Mouse (Mus musculus) erythroblast, embryonic 14.5 days (primary cell): Measurements from ENCODE around the gene Zfp931. TPM values are rescaled to one million over a fixed set of nuclear protein-coding genes. Genes with fewer than 3 reads are reported as not detected.
"Not testable (repeated sequence)": the region's sequence is repeated elsewhere in the genome, so short reads cannot be mapped to it uniquely, and the experiment has no call there.

Experiments
- H3K27me3 ChIP-seq: 2 replicates; pipeline ENCODE4 v1.6.1; 2012; ENCODE audit warnings: inconsistent platforms; ENCODE audit not compliant: control insufficient read depth
- H3K36me3 ChIP-seq: 2 replicates; pipeline ENCODE4 v1.6.1; 2012; ENCODE audit warnings: mild to moderate bottlenecking, inconsistent platforms; ENCODE audit not compliant: control insufficient read depth
- H3K4me1 ChIP-seq: 2 replicates; pipeline ENCODE4 v1.6.1; 2012; ENCODE audit warnings: inconsistent platforms; ENCODE audit not compliant: control insufficient read depth
- H3K4me3 ChIP-seq: replicated peaks from 2 replicates; pipeline ENCODE3; 2012; ENCODE audit warnings: moderate library complexity, mild to moderate bottlenecking, inconsistent platforms
- H3K9me3 ChIP-seq: 2 replicates; pipeline ENCODE4 v1.6.1; 2012; ENCODE audit warnings: low read length, inconsistent platforms, mixed read lengths; ENCODE audit not compliant: control insufficient read depth
- GATA1 ChIP-seq: IDR thresholded peaks from 2 replicates; pipeline ENCODE4 v1.6.1; 2012; ENCODE audit warnings: low read length, inconsistent platforms, mixed read lengths
- TAL1 ChIP-seq: IDR thresholded peaks from 3 replicates; pipeline ENCODE4 v1.6.1; 2012; ENCODE audit warnings: low read length, inconsistent platforms, mixed read lengths
- polyA plus RNA-seq: library from polyadenylated mRNA; stranded (reverse); fragments of >175 nt; gene quantifications from 2 replicates; pipeline ENCODE4 v1.2.3, GENCODE M21; 2012

The Zfp931 gene
- 0.05 TPM in 1 of 2 replicates, not detected in the other for polyA plus RNA-seq

DNA sequence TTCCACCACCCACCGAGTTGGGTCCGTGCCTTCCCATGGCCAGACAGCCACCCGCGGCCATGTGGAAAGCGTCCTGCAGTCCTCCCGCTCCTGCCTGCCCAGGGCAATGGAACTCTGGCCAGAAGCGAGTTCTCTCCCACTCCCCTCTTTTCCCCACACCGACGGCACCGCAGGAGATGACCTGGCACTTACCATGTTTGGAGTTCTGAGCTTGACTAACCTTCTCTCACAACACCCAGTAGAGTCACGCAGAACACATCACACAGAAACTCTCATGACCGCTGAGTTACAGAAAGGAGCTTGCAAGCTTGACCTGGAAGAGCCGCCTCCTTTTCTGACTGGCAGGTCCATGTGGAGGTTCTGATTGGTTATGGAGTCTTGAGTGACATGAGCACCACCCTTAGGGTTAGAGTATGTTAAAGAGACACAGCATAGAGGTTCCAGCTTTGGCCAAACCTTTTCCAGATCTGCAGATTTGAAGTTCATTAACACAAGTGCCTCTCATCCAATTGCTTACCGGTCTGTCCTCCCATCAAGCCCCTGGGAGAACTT lies at the start of gene Zfp931:
Gene Zfp931 (minus strand): TSS at position 311 of the 552 bp plus-strand sequence.
- not testable (repeated sequence) for H3K9me3 ChIP-seq, H3K36me3 ChIP-seq, H3K27me3 ChIP-seq, H3K4me3 ChIP-seq, H3K4me1 ChIP-seq

GRCm38 (mm10) chr2:178126041-178126820 lies 48.0 kb upstream of the Zfp931 start:
- Histone ChIP-seq H3K36me3 (no peaks in the 10 kb centered on the region), H3K9me3 (no peaks in the 10 kb centered on the region), H3K4me3 (no peak overlapping the region), H3K27me3 (no peaks in the 10 kb centered on the region), H3K4me1 (no peaks in the 10 kb centered on the region)
- no peak for TF ChIP-seq GATA1
- TF ChIP-seq TAL1: no peak

GRCm38 (mm10) chr2:178125427-178125826 lies 47.2 kb upstream of the Zfp931 start:
- H3K9me3 ChIP-seq: no peaks in the 10 kb centered on the region
- TF ChIP-seq TAL1 (no peak), GATA1 (no peak)
- H3K4me3 ChIP-seq: no peak overlapping the region
- no peaks in the 10 kb centered on the region for H3K36me3 ChIP-seq
- H3K27me3 ChIP-seq: no peaks in the 10 kb centered on the region; the same call in 1 of the 2 replicates
- H3K4me1 ChIP-seq: no peaks in the 10 kb centered on the region

DNA sequence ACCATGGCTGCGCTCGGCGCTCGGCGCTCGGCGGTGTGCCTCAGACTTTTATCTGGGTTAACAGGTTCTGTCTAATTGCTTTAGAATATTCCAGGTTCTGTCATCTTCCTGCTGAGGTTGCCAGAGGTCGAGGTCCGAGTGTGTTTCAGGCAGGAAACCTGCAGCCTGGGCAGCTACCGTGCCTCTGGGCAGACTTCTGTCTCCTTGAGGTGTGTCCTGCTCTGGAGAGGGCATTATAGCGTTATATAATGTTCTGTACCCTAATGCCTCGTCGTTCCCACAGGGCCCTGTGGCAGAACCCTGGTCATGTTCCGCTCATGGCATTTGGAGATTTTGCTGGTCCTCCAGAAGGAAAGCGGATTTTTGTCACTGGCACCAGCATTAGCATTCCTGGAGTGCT lies 45.2 kb upstream of the Zfp931 start:
- peaks cover 18% of the 10 kb centered on the region for H3K27me3 ChIP-seq
- TF ChIP-seq GATA1: no peak
- TF ChIP-seq TAL1: no peak
- H3K9me3 ChIP-seq: no peaks in the 10 kb centered on the region
- H3K4me3 ChIP-seq: no peak overlapping the region
- H3K36me3 ChIP-seq: no peaks in the 10 kb centered on the region
- no peaks in the 10 kb centered on the region for H3K4me1 ChIP-seq

DNA sequence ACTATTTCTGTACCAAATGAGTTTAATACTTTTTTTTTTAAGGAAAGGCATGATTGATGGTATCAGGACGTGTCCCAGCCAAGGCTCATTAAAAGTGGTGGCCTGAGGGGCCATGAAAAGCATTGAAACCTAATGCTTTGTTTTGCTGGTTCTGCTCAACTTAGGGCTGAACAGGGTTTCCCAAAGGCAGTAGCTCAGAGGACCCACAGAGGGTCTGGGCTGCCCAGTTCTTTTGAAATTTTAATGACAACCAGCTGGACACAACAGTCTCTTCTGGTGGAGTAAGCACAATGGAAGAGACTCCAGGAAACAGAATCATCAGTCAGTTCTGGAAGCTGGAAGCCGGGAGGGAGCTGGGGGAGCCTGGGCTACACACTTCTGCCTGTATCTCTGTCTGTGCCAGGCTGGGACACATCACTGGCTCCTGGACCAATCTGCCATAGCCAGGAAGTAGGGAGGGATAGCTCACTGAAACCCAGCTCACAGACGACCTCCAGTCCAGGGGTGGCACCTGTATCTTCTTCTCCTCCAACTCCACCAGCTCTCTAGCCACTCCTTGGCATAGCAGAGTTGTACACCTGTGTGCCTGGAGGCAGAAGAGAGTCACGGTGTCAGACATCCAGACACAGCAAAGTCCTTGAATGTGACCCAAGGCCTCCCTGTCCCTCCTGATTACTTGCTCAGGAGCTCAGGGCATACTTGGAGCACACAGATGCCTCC lies 43.8 kb upstream of the Zfp931 start:
- Histone ChIP-seq H3K4me3 (no peak overlapping the region), H3K36me3 (no peaks in the 10 kb centered on the region), H3K4me1 (no peaks in the 10 kb centered on the region), H3K9me3 (no peaks in the 10 kb centered on the region), H3K27me3 (peaks cover 23% of the 10 kb centered on the region)
- TF ChIP-seq TAL1 (no peak), GATA1 (no peak)

DNA sequence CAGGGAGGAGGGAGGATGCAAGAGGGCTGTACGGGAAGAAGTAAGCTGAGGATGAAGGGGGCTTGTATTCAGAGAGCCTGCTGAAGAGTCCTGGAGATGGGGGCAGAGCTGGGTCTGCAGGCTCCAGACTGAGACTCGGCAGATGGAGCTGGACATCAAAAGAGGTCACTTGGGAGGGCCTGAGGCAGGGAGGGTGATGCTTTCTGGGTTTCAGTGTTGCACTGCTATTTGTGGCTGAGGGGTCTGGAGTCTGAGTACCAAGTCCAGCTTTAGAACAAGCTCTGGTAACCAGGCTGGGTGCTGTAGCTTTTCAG lies 43.1 kb upstream of the Zfp931 start:
- TF ChIP-seq TAL1: no peak
- no peak for TF ChIP-seq GATA1
- H3K4me3 ChIP-seq: no peak overlapping the region
- no peaks in the 10 kb centered on the region for H3K9me3 ChIP-seq
- H3K36me3 ChIP-seq: no peaks in the 10 kb centered on the region
- peaks cover 23% of the 10 kb centered on the region for H3K27me3 ChIP-seq
- no peaks in the 10 kb centered on the region for H3K4me1 ChIP-seq

- TF ChIP-seq GATA1: no peak
- TF ChIP-seq TAL1: no peak
- H3K9me3 ChIP-seq: no peaks in the 10 kb centered on the region
- H3K27me3 ChIP-seq: peaks cover 23% of the 10 kb centered on the region
- no peaks in the 10 kb centered on the region for H3K36me3 ChIP-seq
- no peak overlapping the region for H3K4me3 ChIP-seq
- no peaks in the 10 kb centered on the region for H3K4me1 ChIP-seq
Measured at GRCm38 (mm10) chr2:178120651-178121374, 42.5 kb upstream of the Zfp931 start.

DNA sequence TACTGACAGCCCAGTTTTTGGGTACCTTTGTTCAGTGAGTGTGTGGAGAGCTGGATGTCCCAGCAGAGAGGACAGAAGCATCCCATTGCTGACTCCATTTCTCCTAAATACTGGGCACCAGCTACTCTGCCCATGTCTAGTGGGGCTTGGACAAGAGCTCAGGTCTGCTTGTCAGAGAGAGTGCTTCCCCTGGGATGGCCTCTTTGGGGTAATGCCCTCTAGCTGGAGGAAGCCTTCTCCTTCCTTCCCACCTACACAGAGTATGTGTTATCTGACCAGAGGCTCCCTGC lies 42.0 kb upstream of the Zfp931 start:
- Histone ChIP-seq H3K27me3 (peaks cover 23% of the 10 kb centered on the region), H3K4me1 (no peaks in the 10 kb centered on the region), H3K9me3 (no peaks in the 10 kb centered on the region), H3K4me3 (no peak overlapping the region), H3K36me3 (no peaks in the 10 kb centered on the region)
- TF ChIP-seq GATA1: no peak
- TF ChIP-seq TAL1: no peak
